Mouse (Mus musculus): ENCODE results near the gene Anks1b. TPM values are rescaled to one million over a fixed set of nuclear protein-coding genes. Genes with fewer than 3 reads are reported as not detected.

Gene Anks1b
- 1 to 10 TPM in 1 of 2 experiments, under 1 TPM in 1; 0.62 to 1.3 TPM for total RNA-seq (2021)
- long read RNA-seq, experiment 1, partial matches to known transcripts = 0 of 15 reads
- long read RNA-seq, experiment 1, other reads (novel, unspliced or antisense) = 15 of 15 reads
- long read RNA-seq, experiment 2, partial matches to known transcripts = 0 of 23 reads
- long read RNA-seq, experiment 2, other reads (novel, unspliced or antisense) = 23 of 23 reads

DNA sequence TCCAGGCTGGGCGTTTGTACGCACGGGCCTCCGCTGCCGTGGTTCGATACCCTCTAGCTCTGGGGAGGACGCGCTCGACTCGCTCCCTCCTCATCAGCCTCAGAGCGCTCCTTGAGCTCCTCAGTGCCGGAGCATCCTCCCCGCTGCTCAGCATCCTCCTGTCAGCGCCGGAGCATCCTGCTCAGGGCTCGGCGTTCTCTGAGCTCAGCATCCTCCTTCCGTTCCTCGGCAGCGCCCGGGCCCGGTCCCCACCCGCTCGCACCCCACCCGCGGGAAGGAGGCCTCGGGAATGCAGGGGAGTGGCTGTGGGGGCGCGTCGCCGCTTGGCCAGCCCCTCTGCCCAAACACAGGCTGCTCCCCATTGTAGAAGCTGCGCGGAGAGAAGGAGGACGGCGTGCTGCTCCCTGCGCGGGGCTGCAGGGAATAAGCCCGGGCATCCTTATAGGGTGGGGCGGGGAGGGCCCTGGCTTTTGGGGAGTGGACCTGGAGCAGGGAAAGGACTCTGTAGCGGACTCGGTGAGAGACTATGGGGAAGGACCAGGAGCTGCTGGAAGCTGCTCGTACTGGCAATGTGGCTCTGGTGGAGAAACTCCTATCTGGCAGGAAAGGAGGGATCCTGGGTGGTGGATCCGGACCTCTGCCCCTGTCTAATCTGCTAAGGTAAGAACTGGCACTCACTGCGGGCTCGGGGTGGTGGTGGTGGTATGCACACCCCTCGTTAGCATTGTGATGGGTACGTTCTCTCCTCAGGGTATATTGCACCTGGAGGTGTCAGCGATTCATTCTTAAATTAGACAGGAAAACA lies at the start of gene Anks1b:
Gene Anks1b, plus strand, starts transcription at position 364 of the 805 bp plus-strand sequence.
- DNase-seq (ENCODE audit: low spot score in 2 of 2) = peak; percentile 11 to 23

- DNase-seq (ENCODE audit: low spot score in 2 of 2) = no peak
These were observed 49.4 kb upstream of the Anks1b start for GRCm38 (mm10) chr10:89823906-89824305.

- DNase-seq (ENCODE audit: low spot score in 2 of 2) = no peak
These were observed 46.4 kb upstream of the Anks1b start for GRCm38 (mm10) chr10:89826896-89827295.

GRCm38 (mm10) chr10:89832334-89832733 lies 41.0 kb upstream of the Anks1b start:
- no peak for DNase-seq (ENCODE audit: low spot score in 2 of 2)

DNA sequence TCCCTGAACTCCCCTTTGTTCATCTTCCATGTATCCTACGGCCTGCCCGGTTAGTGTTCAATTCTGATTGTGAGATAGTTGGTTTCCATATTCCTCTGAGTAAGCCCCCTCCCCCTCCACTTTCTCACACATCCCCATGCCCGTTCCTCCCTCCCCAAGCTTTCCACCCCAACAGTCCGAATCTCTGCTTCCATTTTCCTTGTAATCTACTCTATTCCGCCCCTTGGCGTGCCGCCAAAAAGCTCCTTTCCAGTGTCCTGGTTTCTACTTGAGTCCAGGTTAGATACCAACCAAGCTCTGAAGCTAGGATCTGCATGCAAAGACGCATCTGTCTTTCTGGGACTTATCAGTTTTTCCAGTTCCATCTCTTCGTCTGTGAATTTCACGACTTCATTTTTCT lies 40.1 kb upstream of the Anks1b start:
- DNase-seq (ENCODE audit: low spot score in 2 of 2) = no peak

DNA sequence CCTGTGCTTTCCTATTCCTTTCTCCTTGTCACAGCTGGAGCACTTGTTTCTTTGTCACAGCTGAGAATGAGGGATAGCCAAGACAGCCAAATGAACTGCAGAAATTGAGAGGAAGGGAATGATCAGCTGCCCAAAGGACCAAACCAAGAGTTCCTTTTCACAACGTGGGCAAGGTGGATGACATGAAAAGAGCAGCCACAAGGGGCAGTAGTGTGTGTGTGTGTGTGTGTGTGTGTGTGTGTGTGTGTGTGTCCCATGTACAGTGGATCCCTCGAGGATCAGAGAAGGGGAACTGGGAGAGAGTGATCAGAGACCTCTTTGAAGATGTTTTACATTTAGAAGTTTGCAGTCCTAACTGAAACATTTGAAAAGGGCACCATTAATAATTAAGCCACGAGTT lies 35.8 kb upstream of the Anks1b start:
- no peak for DNase-seq (ENCODE audit: low spot score in 2 of 2)

- DNase-seq (ENCODE audit: low spot score in 2 of 2) = no peak
These were observed 34.5 kb upstream of the Anks1b start for GRCm38 (mm10) chr10:89838834-89839233.

GRCm38 (mm10) chr10:89850951-89851350 lies 22.4 kb upstream of the Anks1b start:
- no peak for DNase-seq (ENCODE audit: low spot score in 2 of 2)

GRCm38 (mm10) chr10:89855251-89855875 lies 17.9 kb upstream of the Anks1b start:
- DNase-seq (ENCODE audit: low spot score in 2 of 2) = no peak

DNA sequence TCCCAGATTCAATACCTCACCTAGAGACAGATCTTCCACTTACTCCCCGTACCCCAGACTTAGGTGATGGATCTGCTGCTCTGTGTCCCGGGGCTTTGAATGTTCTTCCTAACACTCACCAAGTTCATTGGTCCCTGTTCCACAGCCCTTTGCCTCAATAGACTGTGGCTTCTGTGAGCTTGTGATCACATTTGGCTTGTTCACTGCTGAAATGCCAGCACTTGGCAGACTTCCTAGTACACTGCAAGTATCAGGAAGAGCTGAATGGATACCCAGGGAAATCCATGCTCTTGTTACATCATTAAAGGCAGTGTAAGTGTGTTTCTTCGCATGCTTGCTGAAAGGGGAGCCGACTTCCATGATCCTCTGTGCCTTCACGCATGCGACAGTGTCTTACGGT lies 17.0 kb upstream of the Anks1b start:
- no peak for DNase-seq (ENCODE audit: low spot score in 2 of 2)

- no peak for DNase-seq (ENCODE audit: low spot score in 2 of 2)
These were observed 5.1 kb upstream of the Anks1b start for GRCm38 (mm10) chr10:89868211-89868610.

DNA sequence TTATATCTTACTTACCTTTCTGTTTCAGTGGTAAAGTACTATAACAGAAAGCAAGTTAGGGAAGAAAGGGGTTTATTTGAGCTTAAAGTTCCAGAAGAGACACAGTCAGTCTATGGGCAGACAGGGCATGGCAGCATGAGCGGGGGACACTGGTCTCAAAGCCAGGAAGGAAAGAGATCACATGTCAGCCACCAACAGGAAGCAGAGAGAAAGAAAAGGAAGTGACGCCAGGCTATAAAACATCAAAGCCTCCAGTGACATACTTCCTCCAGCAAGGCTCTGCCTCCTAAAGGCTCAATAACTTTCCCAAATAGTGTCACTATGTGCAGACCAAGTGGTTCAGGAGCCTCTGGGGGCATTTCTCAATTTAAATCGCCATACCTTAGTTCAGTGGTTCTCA lies 4.5 kb upstream of the Anks1b start:
- DNase-seq (ENCODE audit: low spot score in 2 of 2) = no peak

GRCm38 (mm10) chr10:89872501-89873145 lies 686 bp upstream of the Anks1b start:
- DNase-seq (ENCODE audit: low spot score in 2 of 2) = no peak

- DNase-seq (ENCODE audit: low spot score in 2 of 2) = no peak
These were observed 727 bp downstream of the Anks1b start for GRCm38 (mm10) chr10:89874036-89874435.

GRCm38 (mm10) chr10:89883561-89883960 lies 10.3 kb downstream of the Anks1b start:
- DNase-seq (ENCODE audit: low spot score in 2 of 2) = no peak

DNA sequence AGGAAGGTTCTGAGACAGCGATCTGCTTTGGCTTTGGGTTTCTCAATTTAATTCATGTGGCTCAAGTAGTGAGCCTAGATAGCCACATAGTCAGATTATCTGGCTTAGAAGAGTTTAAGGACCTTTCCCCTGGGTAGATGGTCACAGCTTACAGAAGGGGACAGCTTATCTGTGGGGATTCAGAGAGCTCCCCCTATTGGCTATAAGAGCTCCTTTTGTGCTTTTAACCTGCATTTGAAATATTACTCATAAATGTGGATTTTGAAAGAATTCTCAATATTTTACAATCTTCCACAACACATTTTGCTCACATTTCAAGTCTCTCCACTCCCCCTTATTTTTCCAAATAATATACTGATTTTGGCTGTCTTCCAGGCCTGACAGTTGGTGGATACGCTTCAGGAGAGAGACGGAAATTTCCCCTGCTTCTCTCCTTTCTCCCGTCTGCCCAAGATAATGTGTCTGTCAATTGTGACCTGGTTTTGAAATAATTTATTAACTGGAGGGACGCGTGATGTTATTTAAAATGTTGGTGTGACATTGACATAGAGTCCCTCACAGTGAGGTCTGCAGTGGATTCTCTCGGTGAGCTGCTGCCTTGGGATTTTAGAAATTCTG lies 29.5 kb downstream of the Anks1b start:
- no peak for DNase-seq (ENCODE audit: low spot score in 2 of 2)

- no peak for DNase-seq (ENCODE audit: low spot score in 2 of 2)
These were observed 38.6 kb downstream of the Anks1b start for GRCm38 (mm10) chr10:89911889-89912288.

- DNase-seq (ENCODE audit: low spot score in 2 of 2) = no peak
These were observed 39.9 kb downstream of the Anks1b start for GRCm38 (mm10) chr10:89913174-89913573.

- no peak for DNase-seq (ENCODE audit: low spot score in 2 of 2)
These were observed 43.8 kb downstream of the Anks1b start for GRCm38 (mm10) chr10:89917141-89917540.

DNA sequence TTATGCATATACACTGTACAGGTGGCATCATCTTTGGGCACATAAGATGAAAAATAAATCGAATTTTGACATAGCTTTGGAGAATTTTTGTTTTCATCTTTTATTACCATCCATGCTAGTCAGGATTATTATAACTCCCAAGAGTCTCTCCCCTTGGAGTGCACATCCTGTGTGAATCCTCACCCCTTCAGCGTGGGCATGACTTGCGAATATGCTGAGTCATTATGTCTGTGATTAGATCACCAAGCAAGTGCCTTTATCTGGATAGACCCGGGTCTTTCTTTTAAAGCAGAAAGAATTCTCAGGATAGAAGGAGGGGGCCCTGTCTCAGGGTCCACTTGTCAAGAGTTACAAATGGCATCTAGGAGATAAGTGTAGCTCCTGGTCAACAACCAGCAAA lies 48.7 kb downstream of the Anks1b start:
- no peak for DNase-seq (ENCODE audit: low spot score in 2 of 2)

- no peak for DNase-seq (ENCODE audit: low spot score in 2 of 2)
These were observed 68.9 kb downstream of the Anks1b start for GRCm38 (mm10) chr10:89942180-89942579.
